Mouse (Mus musculus) small intestine, adult 2 months (tissue): ENCODE results near the gene Tmtc1.

ENCODE experiments used
- CTCF ChIP-seq: fragments of 200-500 bp; IDR thresholded peaks from 2 replicates; pipeline ENCODE4 v1.5.1; 2012; ENCODE audit warnings: low read depth, mild to moderate bottlenecking, control low read depth, inconsistent platforms, low read length, moderate library complexity, mixed read lengths; ENCODE audit not compliant: insufficient replicate concordance, insufficient read length; ENCODE audit errors: extremely low read depth
- POLR2A ChIP-seq: fragments of 200-500 bp; IDR thresholded peaks from 2 replicates; pipeline ENCODE4 v1.6.1; 2012; ENCODE audit warnings: low read depth, mild to moderate bottlenecking, control low read depth, inconsistent platforms, low read length, moderate library complexity

DNA sequence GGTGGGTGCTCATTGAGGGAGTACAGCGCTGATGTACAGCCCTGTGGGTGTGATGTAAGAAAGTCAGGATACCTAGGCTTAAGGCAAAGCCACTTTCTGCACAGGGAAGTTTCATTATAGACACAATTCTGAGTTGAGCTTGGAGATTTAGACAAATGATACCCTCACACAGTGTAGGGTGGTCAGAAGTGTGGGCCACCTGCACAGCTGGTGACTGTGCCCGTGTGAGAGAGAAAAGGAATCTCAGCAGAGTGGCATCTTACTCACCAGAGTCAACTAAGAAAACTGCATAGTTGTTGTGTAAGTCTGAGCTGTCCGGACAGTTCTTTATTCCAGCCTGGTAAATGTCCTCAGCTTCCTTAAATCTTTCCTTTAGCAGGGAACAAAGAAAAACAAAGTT lies 195.0 kb downstream of the Tmtc1 start:
- TF ChIP-seq CTCF (no peak), POLR2A (no peak)
